Mouse (Mus musculus) mouse embryonic stem cell (cell line): ENCODE data around the gene Rtl9.

Experiments used
- in situ Hi-C, 2 experiments: fragments of 300-500 bp; cut with MboI; formaldehyde crosslinking; loops; 1 replicate in 1 of 2; 3 replicates in 1 of 2; pipeline ENCODE4 v1.14.3; 2019 to 2020; ENCODE audit warnings: low sequenced_read_pairs in 2 of 2, low pct_unique_long_range_greater_than_20kb in 1 of 2, mixed read lengths in 1 of 2; ENCODE audit not compliant: unreplicated experiment in 1 of 2

The Rtl9 gene

GRCm38 (mm10) chrX:143112546-143112945, 13.2 kb downstream of the Rtl9 start:
- in situ Hi-C loops: no loop called here
